Mouse (Mus musculus) ES-E14 (cell line): ENCODE results near the gene Ttc37.

Experiments
- CHD2 ChIP-seq: IDR thresholded peaks from 2 replicates; pipeline ENCODE4 v1.6.1; 2014; ENCODE audit warnings: mild to moderate bottlenecking, low read depth, low read length, inconsistent platforms
- HCFC1 ChIP-seq: IDR thresholded peaks from 2 replicates; pipeline ENCODE4 v1.6.1; 2012; ENCODE audit warnings: low read length, inconsistent platforms, borderline replicate concordance; ENCODE audit not compliant: insufficient read depth
- MAFK ChIP-seq: IDR thresholded peaks from 2 replicates; pipeline ENCODE4 v1.6.1; 2014; ENCODE audit warnings: mild to moderate bottlenecking, low read depth, low read length, inconsistent platforms; ENCODE audit not compliant: insufficient read depth

GRCm38 (mm10) chr13:76174297-76174696 lies 75.8 kb downstream of the Ttc37 start:
- TF ChIP-seq HCFC1 (no peak), CHD2 (no peak), MAFK (peak; percentile 76; the same call in 1 of the 2 replicates)
